Mouse (Mus musculus): ENCODE results near the gene Hbq1b.
"Not testable (repeated sequence)": the region's sequence is repeated elsewhere in the genome, so short reads cannot be mapped to it uniquely, and the experiment has no call there.

Gene Hbq1b

DNA sequence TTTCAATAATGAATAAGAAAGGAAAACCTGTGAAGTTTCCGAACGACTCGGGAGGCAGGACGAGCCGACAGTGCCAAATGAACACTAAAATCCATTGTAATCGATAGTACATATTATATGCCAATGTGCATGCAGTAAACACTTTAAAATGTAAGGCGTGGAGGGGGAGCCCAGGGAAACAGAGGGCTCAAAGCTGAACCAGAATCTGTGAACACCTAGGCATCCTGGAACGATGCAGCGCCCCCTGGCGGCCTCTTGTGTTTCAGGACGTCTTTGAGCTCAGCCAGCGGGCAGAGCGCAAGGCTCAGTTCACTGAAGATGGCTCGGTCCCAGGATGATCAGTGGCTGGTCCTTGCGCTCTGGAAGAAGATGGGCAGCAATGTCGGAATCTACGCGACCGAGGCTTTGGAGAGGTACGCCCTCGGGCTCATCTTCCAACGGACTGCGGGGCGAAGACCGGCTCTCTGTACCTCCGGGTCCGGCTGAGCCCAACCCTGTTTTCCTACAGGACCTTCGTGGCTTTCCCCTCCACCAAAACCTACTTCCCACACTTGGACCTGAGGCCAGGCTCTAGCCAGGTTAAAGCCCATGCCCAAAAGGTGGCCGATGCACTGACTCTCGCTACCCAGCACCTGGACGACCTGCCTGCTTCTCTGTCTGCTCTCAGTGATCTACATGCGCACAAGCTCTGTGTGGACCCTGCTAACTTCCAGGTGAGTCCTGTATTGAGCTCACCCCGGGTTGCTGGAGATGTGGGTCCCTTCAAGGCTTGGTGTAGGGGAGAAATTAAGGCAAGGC lies at the start of gene Hbq1b:
Hbq1b (plus strand) TSS at position 271 of the 798 bp plus-strand sequence.
- DNase-seq (ENCODE audit: extremely low read depth, low read depth, low spot score), result not testable (repeated sequence)

DNA sequence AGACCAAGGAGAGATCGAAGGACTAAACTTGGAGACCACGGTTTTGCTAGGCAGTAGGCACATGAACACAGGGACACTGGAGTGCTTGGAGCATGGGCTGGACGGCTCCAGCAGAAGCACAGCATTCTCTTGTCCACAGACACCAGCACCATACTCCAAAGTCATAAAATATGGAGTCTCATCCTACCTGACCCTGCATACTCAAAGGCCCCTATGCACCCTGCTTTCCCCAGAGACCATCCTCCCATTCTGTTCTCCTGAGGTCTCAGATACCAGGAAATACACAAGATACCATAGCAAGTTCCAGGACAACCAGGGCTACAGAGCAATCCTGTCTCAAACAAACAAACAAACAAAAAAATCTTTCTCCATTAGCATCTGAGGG lies 49.4 kb upstream of the Hbq1b start:
- no peak for DNase-seq (ENCODE audit: extremely low read depth, low read depth, low spot score)

GRCm38 (mm10) chr11:32238093-32238860 lies 48.5 kb upstream of the Hbq1b start:
- no peak for DNase-seq (ENCODE audit: extremely low read depth, low read depth, low spot score)

- no peak for DNase-seq (ENCODE audit: extremely low read depth, low read depth, low spot score)
Observed at GRCm38 (mm10) chr11:32241391-32241790, 45.4 kb upstream of the Hbq1b start.

DNA sequence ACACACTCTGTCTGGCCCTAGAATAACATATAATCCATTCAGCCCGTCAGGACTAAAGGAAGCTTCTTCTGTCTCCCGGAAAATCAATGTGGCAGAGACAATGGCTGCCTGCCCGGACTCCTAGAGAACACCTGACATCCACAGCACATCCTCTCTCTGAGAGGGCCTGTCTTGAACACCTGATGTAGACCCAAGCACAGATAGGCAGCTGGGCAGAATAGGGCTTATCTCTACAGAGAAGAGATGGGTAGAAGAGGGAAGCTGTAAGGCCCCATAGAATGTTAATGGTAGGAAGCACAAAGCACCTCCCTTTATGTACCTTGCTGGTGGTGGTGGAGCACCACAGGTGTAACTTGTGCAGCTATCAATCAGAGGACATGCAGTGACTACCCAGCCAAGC lies 44.6 kb upstream of the Hbq1b start:
- no peak for DNase-seq (ENCODE audit: extremely low read depth, low read depth, low spot score)

DNA sequence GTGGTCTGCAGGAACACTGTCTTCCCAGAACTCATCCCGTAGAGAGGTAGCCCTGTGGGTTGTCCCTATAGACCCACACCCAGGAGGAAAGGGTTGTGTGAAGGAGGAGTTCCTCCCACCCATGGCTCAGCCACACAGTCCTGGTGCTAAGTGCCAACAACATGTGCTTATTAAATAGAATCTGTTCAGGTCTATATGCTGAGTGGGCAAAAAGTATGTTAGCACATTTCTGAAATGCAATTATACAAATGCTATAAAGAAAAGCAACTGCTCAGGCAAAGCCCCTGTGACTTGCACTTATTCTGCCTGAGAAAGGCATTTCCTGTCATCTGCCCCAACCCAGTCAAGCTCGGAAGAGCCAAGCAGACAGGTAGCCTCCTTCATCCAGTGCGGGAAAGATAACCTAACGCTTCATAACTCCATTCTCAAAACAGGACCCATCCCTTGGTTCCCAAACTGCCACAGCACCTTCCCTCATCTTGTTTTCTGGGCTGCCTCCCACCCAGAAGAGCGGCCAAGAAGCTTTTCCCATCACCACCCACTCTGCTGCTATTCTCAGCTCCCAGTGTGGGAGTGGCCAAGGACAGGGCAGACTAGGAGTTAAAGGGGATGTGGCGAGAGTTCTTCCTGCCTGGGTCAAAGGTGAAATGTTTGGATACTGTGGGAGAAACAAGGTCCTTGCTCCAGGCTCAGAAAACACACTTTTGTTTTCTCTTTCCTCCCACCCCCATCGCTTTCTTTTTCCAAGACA lies 43.4 kb upstream of the Hbq1b start:
- DNase-seq (ENCODE audit: extremely low read depth, low read depth, low spot score), result no peak

GRCm38 (mm10) chr11:32244064-32244463 lies 42.7 kb upstream of the Hbq1b start:
- no peak for DNase-seq (ENCODE audit: extremely low read depth, low read depth, low spot score)

- no peak for DNase-seq (ENCODE audit: extremely low read depth, low read depth, low spot score)
Observed at GRCm38 (mm10) chr11:32244617-32245016, 42.1 kb upstream of the Hbq1b start.

DNA sequence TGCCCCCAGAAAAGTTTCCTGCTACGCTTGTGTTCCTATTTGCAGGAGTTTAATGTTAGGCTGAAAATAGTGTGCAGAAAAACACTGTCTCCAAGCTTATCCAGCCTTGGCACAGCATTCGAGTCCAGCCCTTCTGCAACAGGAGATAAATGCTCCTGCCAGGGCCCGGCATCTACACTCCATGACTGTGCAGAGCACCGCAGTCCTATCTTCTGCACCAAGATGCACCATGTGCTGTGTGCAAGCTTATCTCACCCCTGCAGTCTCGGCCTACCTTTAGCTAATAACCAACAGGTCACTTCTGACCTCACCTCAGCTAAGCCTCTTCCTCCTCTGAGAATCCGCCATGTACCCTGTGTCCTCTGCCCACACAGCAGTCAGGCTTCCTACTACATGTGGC lies 41.2 kb upstream of the Hbq1b start:
- DNase-seq (ENCODE audit: extremely low read depth, low read depth, low spot score), result no peak

DNA sequence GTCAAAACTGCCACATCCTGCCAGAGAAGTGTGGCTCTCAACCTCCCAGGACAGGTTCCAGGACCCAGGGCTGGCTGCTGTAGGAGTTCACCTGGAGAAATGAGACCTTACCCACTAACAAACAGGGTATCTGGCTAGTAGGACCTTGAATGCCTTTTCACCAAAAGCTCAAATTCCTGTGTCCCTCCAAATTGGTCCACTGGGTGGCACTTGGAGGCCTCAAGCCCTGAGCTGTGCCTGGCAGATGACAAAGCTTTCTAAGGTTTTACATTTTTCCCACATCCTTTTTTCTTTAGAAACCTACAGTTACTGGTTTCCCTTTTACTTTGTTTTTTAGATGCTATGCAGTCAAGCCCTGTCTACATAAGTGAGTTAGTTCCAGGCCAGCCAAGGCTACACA lies 39.7 kb upstream of the Hbq1b start:
- no peak for DNase-seq (ENCODE audit: extremely low read depth, low read depth, low spot score)

GRCm38 (mm10) chr11:32248350-32248749 lies 38.4 kb upstream of the Hbq1b start:
- no peak for DNase-seq (ENCODE audit: extremely low read depth, low read depth, low spot score)

DNA sequence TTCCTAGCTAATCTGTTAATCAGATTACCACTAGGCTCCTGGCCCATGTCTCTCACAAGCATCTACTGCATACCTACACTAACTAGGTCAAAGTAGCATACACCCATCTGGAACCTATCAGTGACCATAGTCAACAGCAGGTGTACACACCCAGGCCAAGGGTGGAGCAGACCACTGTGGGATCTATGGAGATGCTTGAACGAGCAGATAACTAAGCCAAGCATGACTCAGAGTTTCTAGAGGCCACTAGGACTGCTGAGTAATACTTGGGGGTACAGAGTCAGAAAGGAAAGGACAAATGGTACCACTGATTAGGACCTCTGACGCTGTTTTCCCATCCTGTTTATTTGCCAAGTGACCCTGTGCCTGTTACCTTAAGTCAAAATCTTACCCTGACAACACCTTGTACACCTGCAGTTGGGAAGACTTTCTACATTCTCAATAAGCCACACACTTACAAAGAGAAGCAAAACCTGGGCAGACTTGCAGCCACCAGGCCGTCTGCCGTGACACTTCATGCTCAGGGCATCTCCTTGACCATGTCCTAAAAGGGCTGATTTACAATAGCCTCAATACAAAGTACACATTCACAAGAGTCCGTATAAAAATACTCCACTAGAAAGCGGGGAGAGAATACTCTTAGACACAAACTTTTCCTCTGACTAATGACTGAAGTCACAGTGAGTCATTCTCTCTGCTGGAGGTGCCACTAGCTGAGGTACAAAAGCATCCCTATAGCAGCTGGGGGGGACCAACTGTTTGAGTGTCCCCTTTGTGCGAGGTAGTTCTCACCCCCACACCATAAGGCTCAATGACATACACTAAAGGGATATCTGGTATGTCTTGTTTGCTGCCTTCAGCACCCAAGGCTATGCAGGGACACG lies 35.6 kb upstream of the Hbq1b start:
- DNase-seq (ENCODE audit: extremely low read depth, low read depth, low spot score), result no peak

- no peak for DNase-seq (ENCODE audit: extremely low read depth, low read depth, low spot score)
Observed at GRCm38 (mm10) chr11:32253121-32253520, 33.6 kb upstream of the Hbq1b start.

GRCm38 (mm10) chr11:32256146-32256545 lies 30.6 kb upstream of the Hbq1b start:
- no peak for DNase-seq (ENCODE audit: extremely low read depth, low read depth, low spot score)

GRCm38 (mm10) chr11:32256566-32256965 lies 30.2 kb upstream of the Hbq1b start:
- DNase-seq (ENCODE audit: extremely low read depth, low read depth, low spot score), result no peak

GRCm38 (mm10) chr11:32262674-32263415 lies 23.9 kb upstream of the Hbq1b start:
- no peak for DNase-seq (ENCODE audit: extremely low read depth, low read depth, low spot score)

GRCm38 (mm10) chr11:32265117-32265738 lies 21.5 kb upstream of the Hbq1b start:
- no peak for DNase-seq (ENCODE audit: extremely low read depth, low read depth, low spot score)

DNA sequence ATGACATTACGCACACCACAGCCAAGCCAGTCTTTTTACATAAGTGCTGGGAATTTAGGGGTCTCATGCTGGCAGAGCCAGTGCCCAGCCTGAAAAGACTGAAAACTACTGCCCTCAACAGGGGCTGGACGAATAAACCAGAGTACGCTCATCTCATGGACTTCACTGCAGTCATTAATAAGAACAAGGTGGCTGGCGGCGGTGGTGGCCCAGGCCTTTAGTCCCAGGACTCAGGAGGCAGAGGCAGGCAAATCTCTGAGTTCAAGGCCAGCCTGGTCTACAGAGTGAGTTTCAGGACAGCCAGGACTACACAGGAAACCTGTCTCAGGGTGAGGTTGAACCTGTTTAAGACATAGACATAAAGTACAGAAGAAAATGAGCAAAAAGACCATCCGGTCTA lies 20.6 kb upstream of the Hbq1b start:
- no peak for DNase-seq (ENCODE audit: extremely low read depth, low read depth, low spot score)

- DNase-seq (ENCODE audit: extremely low read depth, low read depth, low spot score), result no peak
Observed at GRCm38 (mm10) chr11:32266776-32267175, 20.0 kb upstream of the Hbq1b start.

Measured in fat pad, adult 2 months (tissue).